Mouse (Mus musculus) central nervous system, embryonic 14 days (tissue): ENCODE measurements around the gene Aimp2. TPM values are rescaled to one million over a fixed set of nuclear protein-coding genes. Genes with fewer than 3 reads are reported as not detected.

Experiments
- polyA plus RNA-seq: library from polyadenylated mRNA; depleted of rRNA; stranded (reverse); fragments of >200 nt; gene quantifications from 2 replicates; pipeline ENCODE4 v1.2.3, GENCODE M21; 2012; rRNA removed

The Aimp2 gene
- 73.4 and 78.4 TPM in 2 replicates for polyA plus RNA-seq

GRCm38 (mm10) chr5:143909417-143910400 lies at the start of gene Aimp2, which contains the start of gene Pms2:
Aimp2 (minus strand) TSS chr5:143909847.
Pms2 (plus strand) TSS chr5:143909964.

GRCm38 (mm10) chr5:143932831-143933230 lies 23.2 kb upstream of the Aimp2 start, which contains the start of gene Rsph10b:
Rsph10b (plus strand) TSS chr5:143933035.

GRCm38 (mm10) chr5:143927875-143928274 lies 18.2 kb upstream of the Aimp2 start, which contains the start of gene Gm42421:
Gm42421 (plus strand) TSS chr5:143928175.

GRCm38 (mm10) chr5:143897635-143898330 lies 11.9 kb downstream of the Aimp2 start, which contains the start of gene Ankrd61:
Ankrd61 (minus strand) TSS chr5:143897685.

Other genes with a start within 250 kb of the Aimp2 start
- gene Usp42, start 177.6 kb downstream of the Aimp2 start, polyA plus RNA-seq: 19.6 and 20.0 TPM in 2 replicates
- gene Eif2ak1, start 92.1 kb downstream of the Aimp2 start, polyA plus RNA-seq: 29.5 and 31.3 TPM in 2 replicates
- gene Ankrd61, start 12.2 kb downstream of the Aimp2 start, polyA plus RNA-seq: 0.39 and 0.49 TPM in 2 replicates
- 18.8 and 19.4 TPM in 2 replicates for gene Pms2, start 117 bp upstream of the Aimp2 start, polyA plus RNA-seq
- gene Gm42421, start 18.3 kb upstream of the Aimp2 start, polyA plus RNA-seq: 3.5 and 3.9 TPM in 2 replicates
- gene Rsph10b, start 23.2 kb upstream of the Aimp2 start, polyA plus RNA-seq: 11.4 TPM in 2 replicates
- 56.6 and 62.3 TPM in 2 replicates for gene Ccz1, start 105.0 kb upstream of the Aimp2 start, polyA plus RNA-seq
- gene Ocm, start 116.8 kb upstream of the Aimp2 start, polyA plus RNA-seq: 0.44 TPM in 1 of 2 replicates, not detected in the other
- 13.3 and 14.6 TPM in 2 replicates for gene Lmtk2, start 190.6 kb upstream of the Aimp2 start, polyA plus RNA-seq